Mouse (Mus musculus) bone marrow, adult 2 months (tissue): ENCODE data around the gene Wfikkn2.

Experiments used
- CTCF ChIP-seq: fragments of 200-500 bp; IDR thresholded peaks from 2 replicates; pipeline ENCODE4 v1.5.1; 2011; ENCODE audit warnings: low read length, control low read depth; ENCODE audit not compliant: control insufficient read depth, insufficient read depth
- POLR2A ChIP-seq: fragments of 200-500 bp; IDR thresholded peaks from 2 replicates; pipeline ENCODE4 v1.6.1; 2011; ENCODE audit warnings: low read depth, mild to moderate bottlenecking, control low read depth, low read length, borderline replicate concordance; ENCODE audit not compliant: control insufficient read depth

- TF ChIP-seq CTCF: no peak
- TF ChIP-seq POLR2A: no peak
These were observed 14.0 kb upstream of the Wfikkn2 start for GRCm38 (mm10) chr11:94259814-94260213.
